Mouse (Mus musculus) erythroblast, embryonic 14.5 days (primary cell): ENCODE measurements around the gene Lhfpl5.

Source experiments
- GATA1 ChIP-seq: IDR thresholded peaks from 2 replicates; pipeline ENCODE4 v1.6.1; 2012; ENCODE audit warnings: low read length, inconsistent platforms, mixed read lengths
- TAL1 ChIP-seq: IDR thresholded peaks from 3 replicates; pipeline ENCODE4 v1.6.1; 2012; ENCODE audit warnings: low read length, inconsistent platforms, mixed read lengths

GRCm38 (mm10) chr17:28618124-28618523 lies 42.7 kb downstream of the Lhfpl5 start:
- TF ChIP-seq TAL1 (no peak), GATA1 (no peak)
